Mouse (Mus musculus) thymus, postnatal 4 days (tissue): Measurements from ENCODE around the gene Tecta.

Experiments
- DNase-seq: peaks from one replicate; pipeline ENCODE4 v3.0.0; 2021

Gene Tecta

GRCm38 (mm10) chr9:42399829-42400228 is at the start of gene Tecta:
Gene Tecta (minus strand): TSS chr9:42399929.
- no peak for DNase-seq

- no peak for DNase-seq
Observed at GRCm38 (mm10) chr9:42449043-42449442, 49.3 kb upstream of the Tecta start.

GRCm38 (mm10) chr9:42442100-42442499 is 42.4 kb upstream of the Tecta start:
- no peak for DNase-seq

GRCm38 (mm10) chr9:42441234-42441633 is 41.5 kb upstream of the Tecta start:
- DNase-seq = no peak

GRCm38 (mm10) chr9:42439446-42439845 is 39.7 kb upstream of the Tecta start:
- DNase-seq = no peak

- peak; percentile 62 for DNase-seq
Observed at GRCm38 (mm10) chr9:42432155-42432554, 32.4 kb upstream of the Tecta start.

GRCm38 (mm10) chr9:42431606-42432005 is 31.9 kb upstream of the Tecta start:
- no peak for DNase-seq

- DNase-seq = peak; percentile 69
Observed at GRCm38 (mm10) chr9:42428060-42428924, 28.6 kb upstream of the Tecta start.

GRCm38 (mm10) chr9:42426661-42427358 is 27.1 kb upstream of the Tecta start:
- DNase-seq = no peak

GRCm38 (mm10) chr9:42423649-42424048 is 23.9 kb upstream of the Tecta start:
- no peak for DNase-seq

- DNase-seq = no peak
Observed at GRCm38 (mm10) chr9:42419687-42420086, 20.0 kb upstream of the Tecta start.

- DNase-seq = no peak
Observed at GRCm38 (mm10) chr9:42418786-42419185, 19.1 kb upstream of the Tecta start.

- no peak for DNase-seq
Observed at GRCm38 (mm10) chr9:42417352-42417952, 17.7 kb upstream of the Tecta start.

- no peak for DNase-seq
Observed at GRCm38 (mm10) chr9:42415184-42415583, 15.5 kb upstream of the Tecta start.

GRCm38 (mm10) chr9:42413345-42413744 is 13.6 kb upstream of the Tecta start:
- DNase-seq = no peak

GRCm38 (mm10) chr9:42411296-42411695 is 11.6 kb upstream of the Tecta start:
- DNase-seq = no peak

- no peak for DNase-seq
Observed at GRCm38 (mm10) chr9:42405736-42406135, 6.0 kb upstream of the Tecta start.

GRCm38 (mm10) chr9:42401486-42401885 is 1.8 kb upstream of the Tecta start:
- no peak for DNase-seq

GRCm38 (mm10) chr9:42396141-42396540 is 3.6 kb downstream of the Tecta start:
- DNase-seq = no peak

- DNase-seq = no peak
Observed at GRCm38 (mm10) chr9:42394903-42395302, 4.8 kb downstream of the Tecta start.

GRCm38 (mm10) chr9:42394321-42394720 is 5.4 kb downstream of the Tecta start:
- no peak for DNase-seq

- DNase-seq = no peak
Observed at GRCm38 (mm10) chr9:42392927-42393326, 6.8 kb downstream of the Tecta start.

- DNase-seq = peak; percentile 21
Observed at GRCm38 (mm10) chr9:42388490-42388889, 11.2 kb downstream of the Tecta start.

- DNase-seq = no peak
Observed at GRCm38 (mm10) chr9:42387038-42387437, 12.7 kb downstream of the Tecta start.
